Mouse (Mus musculus): ENCODE data around the gene Slc13a1.

GRCm38 (mm10) chr6:24108471-24108870, 59.4 kb downstream of the Slc13a1 start:
- TF ChIP-seq CTCF (IDR thresholded peaks at IDR 0.05; ENCODE audit: control insufficient read depth, insufficient read depth, insufficient replicate concordance, low read depth, low read length) (no peak), POLR2A (IDR thresholded peaks at IDR 0.05; ENCODE audit: control insufficient read depth, low read depth, low read length) (no peak)
